Comparison of ENCODE assay signal across 8 mouse cellular contexts in genomic region chr3:129214666-129215161, GRCm38 (mm10). TPM values are rescaled to one million over a fixed set of nuclear protein-coding genes. Genes with fewer than 3 reads are reported as not detected.
DNase-seq lines count a peak whose midpoint lies in the region; ATAC-seq and TF ChIP-seq lines count a peak whose summit lies in the region.

No protein-coding gene starts in this region.

- no peak for TF ChIP-seq CTCF in lung, embryonic 14.5 days (IDR thresholded peaks at IDR 0.05; ENCODE audit: low read depth)

- peak; percentile 19 for DNase-seq in lung, embryonic 14.5 days
- no peak for DNase-seq in lung, postnatal 10 days
- peak; percentile 45 for DNase-seq in retina, postnatal 1 day
- DNase-seq in left cerebral cortex, adult 18-20 months (ENCODE audit: low spot score in 2 of 2) = no peak
- no peak for DNase-seq in Muller cell, postnatal 12 days (ENCODE audit: inconsistent ontology term)
- no peak for DNase-seq in B cell, adult 2 months

- ATAC-seq in lung, embryonic 14.5 days (ENCODE audit: insufficient read depth) = peak; percentile 9; the same call in 1 of the 2 replicates
- no peak for ATAC-seq in embryonic facial prominence, embryonic 15.5 days (ENCODE audit: insufficient number of reproducible peaks, low FRiP score, low TSS enrichment, low read depth)
- no peak for ATAC-seq in limb, embryonic 12.5 days (ENCODE audit: insufficient number of reproducible peaks, insufficient read depth, low FRiP score, low TSS enrichment, low read depth)

- peak overlapping the region; percentile 96 for H3K4me2 ChIP-seq in lung, embryonic 14.5 days
- peak overlapping the region; percentile 97 for H3K4me2 ChIP-seq in embryonic facial prominence, embryonic 15.5 days (replicated peaks)
- H3K4me2 ChIP-seq in limb, embryonic 12.5 days = peak overlapping the region; percentile 88

- peaks cover 92% of the 10 kb centered on the region for H3K27me3 ChIP-seq in lung, embryonic 14.5 days (ENCODE audit: insufficient read depth, low read length)
- H3K27me3 ChIP-seq in embryonic facial prominence, embryonic 15.5 days = peaks cover 82% of the 10 kb centered on the region
- peaks cover 90% of the 10 kb centered on the region for H3K27me3 ChIP-seq in limb, embryonic 12.5 days

- no peaks in the 10 kb centered on the region for H3K9me3 ChIP-seq in lung, embryonic 14.5 days (ENCODE audit: low read depth, low read length)
- H3K9me3 ChIP-seq in embryonic facial prominence, embryonic 15.5 days (replicated peaks) = no peaks in the 10 kb centered on the region
- H3K9me3 ChIP-seq in limb, embryonic 12.5 days = no peaks in the 10 kb centered on the region

- no peak overlapping the region for H3K27ac ChIP-seq in lung, embryonic 14.5 days (ENCODE audit: low read depth)
- H3K27ac ChIP-seq in embryonic facial prominence, embryonic 15.5 days (replicated peaks) = peak overlapping the region; percentile 79; the same call in 1 of the 2 replicates
- 0 out of 2 replicates have a peak overlapping the region, but pooled peaks have one; percentile 53 for H3K27ac ChIP-seq in limb, embryonic 12.5 days

- H3K4me3 ChIP-seq in lung, embryonic 14.5 days (ENCODE audit: low read depth, low read length) = peak overlapping the region; percentile 52
- H3K4me3 ChIP-seq in embryonic facial prominence, embryonic 15.5 days (replicated peaks) = peak overlapping the region; percentile 60
- H3K4me3 ChIP-seq in limb, embryonic 12.5 days (replicated peaks) = peak overlapping the region; percentile 52

- WGBS in lung, embryonic 14.5 days = under 1% methylated on average over 31 of the region's 31 CpGs
- WGBS in embryonic facial prominence, embryonic 15.5 days = 2% methylated on average over 31 of the region's 31 CpGs
- under 1% methylated on average over 31 of the region's 31 CpGs for WGBS in limb, embryonic 12.5 days

- H3K36me3 ChIP-seq in lung, embryonic 14.5 days (ENCODE audit: insufficient read depth) = no peaks in the 10 kb centered on the region
- H3K36me3 ChIP-seq in embryonic facial prominence, embryonic 15.5 days = no peaks in the 10 kb centered on the region
- H3K36me3 ChIP-seq in limb, embryonic 12.5 days = no peaks in the 10 kb centered on the region

- H3K9ac ChIP-seq in lung, embryonic 14.5 days = 0 out of 2 replicates have a peak overlapping the region, but pooled peaks have one; percentile 10
- peak overlapping the region; percentile 21 for H3K9ac ChIP-seq in embryonic facial prominence, embryonic 15.5 days
- peak overlapping the region; percentile 51 for H3K9ac ChIP-seq in limb, embryonic 12.5 days (replicated peaks)

- no peaks in the 10 kb centered on the region for H3K4me1 ChIP-seq in lung, embryonic 14.5 days (ENCODE audit: insufficient read depth)
- H3K4me1 ChIP-seq in embryonic facial prominence, embryonic 15.5 days = peaks cover 30% of the 10 kb centered on the region
- H3K4me1 ChIP-seq in limb, embryonic 12.5 days (replicated peaks) = peaks cover 18% of the 10 kb centered on the region

RNA-seq across cellular contexts. Expression of gene Pitx2, which starts 15.0 kb away (rescaled TPM):
- 0.87 and 5.1 TPM in 2 replicates for polyA plus RNA-seq in lung, embryonic 14.5 days (2014; fragmentation: Nextera tagmentation; extraction: Ambion mirVana)
- 82.5 and 88.3 TPM in 2 replicates for polyA plus RNA-seq in embryonic facial prominence, embryonic 15.5 days (2015; fragmentation: Nextera tagmentation; extraction: Ambion mirVana)
- polyA plus RNA-seq in limb, embryonic 12.5 days (2016; fragmentation: Nextera tagmentation; extraction: Ambion mirVana) = 34.8 and 35.6 TPM in 2 replicates
- total RNA-seq in left cerebral cortex, adult 18-20 months (2021) = not detected

Comparison
In these comparisons a context has a peak if more than half of its experiments do, and no peak if none do; other contexts are left out.
1. DNase-seq: peak in lung, embryonic 14.5 days (single experiment) and retina, postnatal 1 day (single experiment); none in lung, postnatal 10 days (single experiment), left cerebral cortex, adult 18-20 months (0 of 2), Muller cell, postnatal 12 days (single experiment) and B cell, adult 2 months (0 of 2).
2. Peak in every context shown above with its lines, with median percentiles within 50 percentile points of each other: H3K4me2 ChIP-seq, H3K4me3 ChIP-seq and H3K9ac ChIP-seq.